Mouse (Mus musculus) kidney, embryonic 14.5 days (tissue): ENCODE measurements around the gene Pm20d2. TPM values are rescaled to one million over a fixed set of nuclear protein-coding genes. Genes with fewer than 3 reads are reported as not detected.

ENCODE experiments used
- ATAC-seq: fragments of 200-750 bp; cut with Nextera tagmentation; 2 replicates; pipeline ENCODE4 v1.8.0; 2017; ENCODE audit warnings: moderate number of reproducible peaks, mild to moderate bottlenecking, moderate TSS enrichment, moderate library complexity; ENCODE audit not compliant: low FRiP score, low TSS enrichment
- H3K27ac ChIP-seq: fragments of 300-500 bp; sonication (generic); 2 replicates; pipeline ENCODE4 v1.5.1; 2014; ENCODE audit warnings: low read depth, mild to moderate bottlenecking, low read length, moderate library complexity, mixed read lengths
- H3K27me3 ChIP-seq: fragments of 300-500 bp; sonication (generic); 2 replicates; pipeline ENCODE4 v1.6.1; 2014; ENCODE audit warnings: mild to moderate bottlenecking, low read length; ENCODE audit not compliant: control insufficient read depth, insufficient read depth
- H3K36me3 ChIP-seq: fragments of 300-500 bp; sonication (generic); 2 replicates; pipeline ENCODE4 v1.6.1; 2014; ENCODE audit warnings: low read length, mixed read lengths; ENCODE audit not compliant: control insufficient read depth, insufficient read depth
- H3K4me1 ChIP-seq: fragments of 300-500 bp; sonication (generic); 2 replicates; pipeline ENCODE4 v1.6.1; 2014; ENCODE audit warnings: low read length, mixed read lengths; ENCODE audit not compliant: control insufficient read depth, insufficient read depth
- H3K4me2 ChIP-seq: fragments of 300-500 bp; sonication (generic); replicated peaks from 2 replicates; pipeline ENCODE4 v1.6.1; 2014; ENCODE audit warnings: low read depth, mild to moderate bottlenecking, low read length
- H3K4me3 ChIP-seq: fragments of 300-500 bp; sonication (generic); 2 replicates; pipeline ENCODE4 v1.5.1; 2014; ENCODE audit warnings: mild to moderate bottlenecking, low read length
- H3K9ac ChIP-seq: fragments of 300-500 bp; sonication (generic); 2 replicates; pipeline ENCODE4 v1.6.1; 2014; ENCODE audit warnings: low read depth, mild to moderate bottlenecking, low read length, moderate library complexity
- H3K9me3 ChIP-seq: fragments of 300-500 bp; sonication (generic); 2 replicates; pipeline ENCODE4 v1.6.1; 2016; ENCODE audit warnings: low read length; ENCODE audit not compliant: control insufficient read depth
- WGBS: fragments of 180-500 bp; shearing (Covaris S2); extraction: QIAGEN DNeasy Blood & Tissue Kit; methylation state at CpG from one replicate; pipeline ENCODE4 v1.1.7; 2014; 5-methylcytosine and 5-hydroxymethylcytosine counted together
- polyA plus RNA-seq: library from polyadenylated mRNA; unstranded; fragments of >200 nt; fragmentation: Nextera tagmentation; extraction: Ambion mirVana; gene quantifications from 2 replicates; pipeline ENCODE4 v1.2.1, GENCODE M21; 2014

Gene Pm20d2
- polyA plus RNA-seq, 1 experiment from 2014 or later, result 1.1 TPM

DNA sequence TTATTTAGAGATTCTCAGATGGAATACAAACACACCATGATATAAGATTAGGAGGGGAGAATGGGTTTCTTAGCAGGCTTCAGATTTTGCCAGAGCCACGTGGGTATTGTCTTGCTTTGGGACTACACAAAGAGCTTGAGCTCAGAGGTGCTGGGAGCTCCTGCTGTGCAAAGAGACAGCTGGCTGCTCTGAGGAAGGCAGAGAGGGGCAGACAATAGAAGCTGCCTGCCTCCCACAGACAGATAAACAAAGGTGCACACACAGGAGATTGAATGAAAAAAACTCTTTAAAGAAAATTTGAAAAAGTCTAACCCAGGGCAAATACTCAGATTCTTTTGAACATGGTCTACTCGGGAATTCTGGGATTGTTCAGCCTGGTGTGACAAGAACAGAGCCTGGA, 8.6 kb upstream of the Pm20d2 start:
- no peaks in the 10 kb centered on the region for H3K4me1 ChIP-seq
- no peak for ATAC-seq
- no peak overlapping the region for H3K27ac ChIP-seq
- H3K9me3 ChIP-seq, result no peaks in the 10 kb centered on the region
- H3K4me3 ChIP-seq, result no peak overlapping the region
- WGBS, result 34% methylated on average over 2 of the region's 2 CpGs
- no peaks in the 10 kb centered on the region for H3K36me3 ChIP-seq
- no peak overlapping the region for H3K4me2 ChIP-seq
- no peak overlapping the region for H3K9ac ChIP-seq
- H3K27me3 ChIP-seq, result no peaks in the 10 kb centered on the region

DNA sequence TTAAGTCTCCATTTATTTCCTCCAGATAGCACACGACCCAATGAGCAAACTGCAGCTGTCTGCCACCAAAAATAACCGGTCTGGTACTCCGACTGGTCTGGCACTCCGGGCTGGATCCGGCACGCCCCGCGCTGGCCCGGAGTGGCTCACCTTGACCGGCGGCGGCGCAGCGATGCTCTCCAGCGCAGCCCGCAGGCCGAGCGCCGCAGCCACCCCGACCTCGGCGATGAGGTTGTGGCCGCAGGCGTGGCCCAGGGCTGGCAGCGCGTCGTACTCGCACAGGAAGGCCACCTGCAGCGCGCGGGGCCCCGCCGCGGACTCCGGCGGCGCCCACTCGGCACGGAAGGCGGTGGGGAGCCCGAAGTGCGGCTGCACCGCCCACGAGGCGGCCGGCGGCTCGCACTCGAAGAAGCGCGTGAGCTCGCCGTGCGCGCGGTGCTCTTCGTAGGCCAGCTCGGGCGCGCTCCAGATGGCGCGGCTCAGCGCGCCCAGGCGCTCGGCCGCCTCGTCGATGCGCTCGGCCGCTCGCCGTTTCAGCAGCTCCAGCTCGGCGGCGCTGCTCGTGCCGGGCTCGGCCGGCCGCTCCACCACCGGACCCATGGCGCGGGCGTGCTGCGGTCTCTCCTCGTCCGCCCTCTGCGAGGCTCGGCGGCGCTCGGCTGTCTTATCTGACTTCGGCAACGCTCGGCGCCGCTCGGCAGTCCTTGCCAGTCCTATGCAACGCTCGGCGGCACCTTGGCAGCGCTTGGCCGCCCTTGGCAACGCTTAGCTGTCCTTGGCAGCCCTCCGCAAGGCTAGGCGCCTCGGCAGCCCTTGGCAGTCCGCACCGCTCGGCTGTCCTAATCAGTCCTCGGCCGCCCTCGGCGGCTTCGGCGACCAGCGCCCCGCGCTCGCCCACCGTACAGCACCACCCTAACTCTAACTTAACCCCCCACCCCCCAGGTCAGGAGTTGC, 479 bp downstream of the Pm20d2 start:
- Histone ChIP-seq H3K27ac (peak overlapping the region; percentile 56; the same call in 1 of the 2 replicates), H3K27me3 (no peaks in the 10 kb centered on the region; the same call in 1 of the 2 replicates), H3K36me3 (no peaks in the 10 kb centered on the region), H3K9me3 (no peaks in the 10 kb centered on the region), H3K4me2 (peak overlapping the region; percentile 68), H3K9ac (peak overlapping the region; percentile 76), H3K4me3 (peak overlapping the region; percentile 62), H3K4me1 (no peaks in the 10 kb centered on the region)
- WGBS, result under 1% methylated on average over 120 of the region's 123 CpGs
- ATAC-seq, result peak; percentile 92

DNA sequence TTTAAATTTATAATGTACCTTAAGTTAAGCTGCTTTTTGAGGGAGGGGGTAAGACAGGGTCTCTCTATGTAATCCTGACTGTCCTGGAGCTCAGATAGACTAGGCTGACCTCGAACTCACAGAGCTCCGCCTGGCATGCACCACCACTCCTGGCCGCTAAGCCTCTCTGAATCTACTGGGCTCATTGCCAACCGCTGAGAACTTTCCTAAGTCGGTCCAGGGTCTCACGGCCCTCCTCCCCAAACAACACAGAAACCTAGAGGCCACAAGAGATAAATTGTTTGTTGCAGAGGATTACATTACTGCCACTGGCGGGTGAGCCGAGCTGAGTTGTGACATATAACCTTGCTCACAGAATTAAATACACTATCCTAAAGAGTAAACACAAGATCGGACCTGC, 1.4 kb downstream of the Pm20d2 start:
- ATAC-seq, result no peak; the same call in 1 of the 2 replicates
- Histone ChIP-seq H3K27me3 (no peaks in the 10 kb centered on the region; the same call in 1 of the 2 replicates), H3K4me3 (peak overlapping the region; percentile 62; the same call in 1 of the 2 replicates), H3K9me3 (no peaks in the 10 kb centered on the region), H3K9ac (no peak overlapping the region), H3K4me1 (no peaks in the 10 kb centered on the region), H3K36me3 (no peaks in the 10 kb centered on the region), H3K4me2 (peak overlapping the region; percentile 68), H3K27ac (no peak overlapping the region)
- WGBS, result 17% methylated on average over 9 of the region's 9 CpGs

DNA sequence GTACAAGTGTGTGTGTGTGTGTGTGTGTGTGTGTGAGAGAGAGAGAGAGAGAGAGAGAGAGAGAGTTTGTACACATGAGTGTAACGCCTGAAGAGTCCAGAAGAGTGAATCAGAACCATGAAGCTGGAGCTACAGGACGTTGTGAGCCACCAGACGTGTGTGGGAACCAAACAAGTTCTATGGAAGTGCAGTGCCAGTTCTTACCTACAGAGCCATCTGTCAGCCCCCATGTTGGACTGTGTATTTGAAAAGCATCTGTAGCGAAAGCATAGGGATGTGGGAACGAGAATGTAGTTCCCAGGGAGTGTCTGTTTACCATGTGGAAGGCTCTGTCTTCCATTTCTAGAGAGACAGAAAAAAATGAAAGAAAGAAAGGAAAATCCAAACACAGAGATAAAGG, 6.1 kb downstream of the Pm20d2 start:
- Histone ChIP-seq H3K4me1 (no peaks in the 10 kb centered on the region), H3K4me3 (no peak overlapping the region)
- no peak for ATAC-seq

DNA sequence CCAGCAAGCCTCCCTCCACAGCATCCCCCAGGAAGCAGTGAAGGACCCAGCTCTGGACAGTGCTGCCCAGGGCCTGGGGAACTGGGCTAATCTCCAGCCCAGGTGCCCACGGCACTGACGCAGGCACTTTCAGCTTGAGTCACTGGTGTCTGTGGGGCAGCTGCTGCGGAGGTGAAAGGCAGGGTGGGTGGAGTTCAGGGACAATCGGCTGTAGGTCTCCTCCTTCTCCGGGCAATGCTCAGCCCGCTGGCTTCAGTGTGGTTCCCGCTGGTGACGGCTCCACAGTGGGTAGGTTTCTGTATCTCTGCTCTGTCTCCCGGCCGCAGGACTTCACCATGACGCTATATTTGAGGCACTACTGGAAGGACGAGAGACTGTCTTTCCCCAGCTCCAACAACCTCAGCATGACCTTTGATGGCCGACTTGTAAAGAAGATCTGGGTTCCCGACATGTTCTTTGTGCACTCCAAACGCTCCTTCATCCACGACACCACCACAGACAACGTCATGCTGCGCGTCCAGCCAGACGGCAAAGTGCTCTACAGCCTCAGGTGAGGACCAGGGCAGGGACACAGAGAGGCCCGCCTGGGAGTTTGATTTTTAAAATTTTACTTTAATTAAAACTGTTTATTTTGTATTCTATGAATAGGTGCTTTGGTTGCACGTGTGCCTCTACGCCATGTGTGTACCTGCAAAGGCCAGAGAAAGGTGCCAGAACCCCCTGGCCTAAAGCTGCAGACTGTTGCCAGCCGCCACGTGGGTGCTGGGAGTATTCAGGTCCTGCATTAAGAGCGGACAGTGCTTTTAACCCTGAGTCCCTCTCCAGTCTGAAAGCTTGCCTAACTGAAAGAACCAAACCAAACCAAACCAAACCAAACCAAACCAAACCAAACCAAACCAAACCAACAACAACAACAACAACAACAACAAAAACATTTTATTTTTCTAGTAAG, 37.2 kb downstream of the Pm20d2 start:
- no peak overlapping the region for H3K27ac ChIP-seq
- H3K4me2 ChIP-seq, result no peak overlapping the region
- H3K4me1 ChIP-seq, result no peaks in the 10 kb centered on the region
- 84% methylated on average over 26 of the region's 26 CpGs for WGBS
- no peak for ATAC-seq
- H3K36me3 ChIP-seq, result no peaks in the 10 kb centered on the region
- H3K9ac ChIP-seq, result no peak overlapping the region
- H3K4me3 ChIP-seq, result no peak overlapping the region
- H3K27me3 ChIP-seq, result no peaks in the 10 kb centered on the region
- H3K9me3 ChIP-seq, result no peaks in the 10 kb centered on the region

More for the DNA sequence above, 6.1 kb downstream of the Pm20d2 start:
- H3K9me3 ChIP-seq, result no peaks in the 10 kb centered on the region
- H3K36me3 ChIP-seq, result no peaks in the 10 kb centered on the region
- WGBS, result 89% methylated on average over 5 of the region's 5 CpGs
- no peak overlapping the region for H3K4me2 ChIP-seq
- no peak overlapping the region for H3K27ac ChIP-seq
- no peak overlapping the region for H3K9ac ChIP-seq
- no peaks in the 10 kb centered on the region; the same call in 1 of the 2 replicates for H3K27me3 ChIP-seq

DNA sequence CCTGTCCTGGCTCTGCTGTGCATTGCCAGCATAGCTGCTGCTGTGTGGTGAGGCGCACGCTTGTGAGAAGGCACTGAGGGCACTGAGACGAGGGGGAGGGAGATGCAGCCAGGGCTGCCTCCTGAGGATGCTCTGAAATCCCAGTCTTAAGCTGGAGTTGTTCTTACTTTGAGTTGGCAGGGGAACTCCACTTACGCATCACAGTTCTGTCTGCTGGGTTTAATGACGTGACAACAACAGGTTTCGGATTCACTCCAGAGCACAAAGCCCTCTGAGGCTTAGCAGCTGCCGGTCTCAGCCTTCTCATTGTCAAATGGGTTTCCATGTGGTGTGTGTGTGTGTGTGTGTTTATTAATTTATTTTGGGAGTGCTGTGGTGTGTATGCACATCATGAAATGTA, 40.4 kb downstream of the Pm20d2 start:
- Histone ChIP-seq H3K4me1 (no peaks in the 10 kb centered on the region), H3K9me3 (no peaks in the 10 kb centered on the region), H3K9ac (no peak overlapping the region), H3K36me3 (no peaks in the 10 kb centered on the region), H3K4me3 (no peak overlapping the region), H3K27ac (no peak overlapping the region), H3K4me2 (no peak overlapping the region), H3K27me3 (peaks cover 4% of the 10 kb centered on the region; the same call in 1 of the 2 replicates)
- ATAC-seq, result no peak
- WGBS, result 44% methylated on average over 7 of the region's 7 CpGs

DNA sequence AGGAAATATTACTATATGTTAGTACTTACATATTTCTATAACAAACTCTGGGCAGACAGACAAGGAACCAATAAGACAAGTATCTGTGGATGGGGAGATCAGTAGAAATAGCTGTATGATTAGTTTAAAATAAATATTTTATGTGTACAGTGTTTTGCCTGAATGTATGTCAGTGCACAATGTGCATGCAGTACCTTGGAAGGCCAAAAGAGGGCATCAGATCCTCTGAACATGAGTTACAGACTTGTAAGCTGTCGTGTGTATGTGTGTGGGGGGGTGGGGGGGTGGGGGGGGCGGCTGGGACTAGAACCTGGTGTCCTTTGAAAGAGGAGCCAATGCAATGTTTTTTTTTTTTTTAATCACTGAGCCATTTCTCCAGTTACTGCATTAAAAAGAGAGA, 41.7 kb downstream of the Pm20d2 start:
- Histone ChIP-seq H3K36me3 (no peaks in the 10 kb centered on the region), H3K27me3 (peaks cover 4% of the 10 kb centered on the region; the same call in 1 of the 2 replicates), H3K4me3 (no peak overlapping the region), H3K9ac (no peak overlapping the region), H3K4me2 (no peak overlapping the region), H3K4me1 (no peaks in the 10 kb centered on the region), H3K9me3 (no peaks in the 10 kb centered on the region), H3K27ac (no peak overlapping the region)
- ATAC-seq, result no peak
- WGBS, result 10% methylated on average over 2 of the region's 2 CpGs

DNA sequence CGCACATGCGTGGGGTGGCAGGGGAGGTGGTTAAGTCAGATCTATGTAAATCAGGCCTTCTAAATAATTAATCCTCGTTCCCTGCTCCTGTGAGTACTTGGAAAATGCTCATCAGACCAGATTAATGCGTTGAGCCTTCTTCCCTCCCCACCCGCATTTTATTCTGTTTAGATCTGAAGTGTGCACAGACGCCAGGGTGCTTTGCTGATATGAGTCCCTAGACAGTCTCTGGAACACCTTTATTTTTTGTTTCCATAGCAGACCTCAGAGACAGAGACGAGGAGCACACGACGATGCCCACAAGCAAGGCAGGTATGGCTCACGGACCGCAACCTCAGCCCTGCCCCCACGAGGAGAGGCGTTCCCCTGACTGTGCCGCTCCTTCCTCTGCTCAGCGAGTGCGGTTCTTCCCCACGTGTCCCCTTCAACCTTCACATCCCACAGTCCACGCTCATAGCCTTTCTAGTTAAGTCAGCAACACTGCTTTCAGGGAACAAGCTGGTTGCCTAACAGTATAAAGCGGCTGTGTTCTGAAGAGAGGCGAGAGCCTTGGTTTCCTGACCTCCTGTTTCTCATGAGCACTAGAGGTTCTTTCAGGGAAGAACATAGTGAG, 42.8 kb downstream of the Pm20d2 start:
- peak overlapping the region; percentile 23; the same call in 1 of the 2 replicates for H3K9ac ChIP-seq
- no peak overlapping the region for H3K27ac ChIP-seq
- no peaks in the 10 kb centered on the region for H3K9me3 ChIP-seq
- ATAC-seq, result no peak
- no peaks in the 10 kb centered on the region for H3K36me3 ChIP-seq
- no peaks in the 10 kb centered on the region for H3K4me1 ChIP-seq
- H3K27me3 ChIP-seq, result peaks cover 4% of the 10 kb centered on the region; the same call in 1 of the 2 replicates
- H3K4me3 ChIP-seq, result no peak overlapping the region
- WGBS, result 35% methylated on average over 20 of the region's 20 CpGs
- H3K4me2 ChIP-seq, result peak overlapping the region; percentile 17; the same call in 1 of the 2 replicates
